Mouse (Mus musculus) myocyte (in vitro differentiated cells): Measurements from ENCODE around the gene Zfp27. TPM values are rescaled to one million over a fixed set of nuclear protein-coding genes. Genes with fewer than 3 reads are reported as not detected.
A peak's percentile ranks its signal among the peaks of the same experiment; 100 is the strongest.

Experiments used
- H3K27me3 ChIP-seq: one replicate; pipeline ENCODE4 v1.6.1; 2011; ENCODE audit not compliant: control insufficient read depth, insufficient read depth, insufficient read length
- H3K36me3 ChIP-seq: one replicate; pipeline ENCODE4 v1.6.1; 2011; ENCODE audit not compliant: control insufficient read depth, insufficient read depth
- H3K4me2 ChIP-seq: one replicate; pipeline ENCODE4 v1.6.1; 2011; ENCODE audit warnings: low read depth, control low read depth
- H3K4me3 ChIP-seq: one replicate; pipeline ENCODE4 v1.5.1; 2011; ENCODE audit warnings: mild to moderate bottlenecking, control low read depth, moderate library complexity
- H3K79me2 ChIP-seq: one replicate; pipeline ENCODE4 v1.6.1; 2011; ENCODE audit not compliant: control insufficient read depth, insufficient read depth
- H3ac ChIP-seq: one replicate; pipeline ENCODE4 v1.6.1; 2011; ENCODE audit not compliant: control insufficient read depth, insufficient read length
- CEBPB ChIP-seq: IDR thresholded peaks from 2 replicates; pipeline ENCODE4 v1.6.1; 2011; ENCODE audit warnings: mild to moderate bottlenecking, moderate library complexity; ENCODE audit not compliant: poor library complexity, insufficient read depth, severe bottlenecking
- E2F4 ChIP-seq: IDR thresholded peaks from one replicate; pipeline ENCODE4 v1.6.1; 2011; ENCODE audit warnings: mild to moderate bottlenecking, control low read depth, moderate library complexity; ENCODE audit not compliant: insufficient read depth
- MAX ChIP-seq: IDR thresholded peaks from one replicate; pipeline ENCODE4 v1.6.1; 2011; ENCODE audit warnings: low read depth, mild to moderate bottlenecking, control low read depth
- MYOD1 ChIP-seq, 3 experiments: IDR thresholded peaks; one replicate each; pipeline ENCODE4 v1.6.1; 2011; ENCODE audit warnings: control low read depth in 2 of 3, low read depth in 2 of 3, mild to moderate bottlenecking in 2 of 3, moderate library complexity in 1 of 3; ENCODE audit not compliant: insufficient read length in 2 of 3, control insufficient read depth in 1 of 3
- MYOG ChIP-seq, 3 experiments: IDR thresholded peaks; one replicate each; pipeline ENCODE4 v1.6.1; 2011; ENCODE audit warnings: control low read depth in 2 of 3, low read depth in 2 of 3, mild to moderate bottlenecking in 2 of 3; ENCODE audit not compliant: insufficient read length in 2 of 3, control insufficient read depth in 1 of 3, insufficient read depth in 1 of 3
- POLR2A ChIP-seq: IDR thresholded peaks from one replicate; pipeline ENCODE4 v1.6.1; 2011; ENCODE audit warnings: low read depth, mild to moderate bottlenecking, control low read depth, moderate library complexity; ENCODE audit not compliant: insufficient read length
- POLR2AphosphoS2 ChIP-seq: IDR thresholded peaks from one replicate; pipeline ENCODE4 v1.6.1; 2011; ENCODE audit warnings: low read depth, control low read depth; ENCODE audit not compliant: insufficient read length
- REST ChIP-seq: IDR thresholded peaks from one replicate; pipeline ENCODE4 v1.6.1; 2011; ENCODE audit warnings: mild to moderate bottlenecking, control low read depth, moderate library complexity; ENCODE audit not compliant: insufficient read depth, insufficient read length
- SRF ChIP-seq: IDR thresholded peaks from one replicate; pipeline ENCODE4 v1.6.1; 2011; ENCODE audit warnings: low read depth; ENCODE audit not compliant: control insufficient read depth, insufficient read length
- TCF12 ChIP-seq: IDR thresholded peaks from one replicate; pipeline ENCODE4 v1.6.1; 2011; ENCODE audit warnings: mild to moderate bottlenecking, control low read depth; ENCODE audit not compliant: poor library complexity, insufficient read depth, severe bottlenecking
- TCF3 ChIP-seq: IDR thresholded peaks from one replicate; pipeline ENCODE4 v1.6.1; 2011; ENCODE audit warnings: low read depth, control low read depth; ENCODE audit not compliant: insufficient read length
- USF1 ChIP-seq: IDR thresholded peaks from one replicate; pipeline ENCODE4 v1.6.1; 2011; ENCODE audit warnings: low read depth, mild to moderate bottlenecking, control low read depth, moderate library complexity
- polyA plus RNA-seq: library from polyadenylated mRNA; unstranded; fragments of >200 nt; fragmentation: generic; extraction: Trizol; gene quantifications from one replicate; pipeline ENCODE4 v1.2.1, GENCODE M21; 2012; ENCODE audit warnings: missing spikeins

The Zfp27 gene
- polyA plus RNA-seq, 1 experiment = 3.9 TPM

- Histone ChIP-seq H3K27me3 (no peaks in the 10 kb centered on the region), H3ac (no peak overlapping the region), H3K4me3 (no peak overlapping the region), H3K4me2 (no peak overlapping the region), H3K36me3 (peaks cover 17% of the 10 kb centered on the region), H3K79me2 (no peaks in the 10 kb centered on the region)
- TF ChIP-seq TCF3 (no peak), SRF (no peak), USF1 (no peak), CEBPB (no peak), MYOD1 (IDR thresholded peaks at IDR 0.05; ENCODE audit: control insufficient read depth in 1 of 3, insufficient read length in 2 of 3, low read depth in 2 of 3) (no peak), E2F4 (no peak), POLR2A (no peak), MAX (no peak), REST (no peak), TCF12 (no peak), POLR2AphosphoS2 (no peak), MYOG (IDR thresholded peaks at IDR 0.05; ENCODE audit: control insufficient read depth in 1 of 3, insufficient read depth in 1 of 3, insufficient read length in 2 of 3, low read depth in 2 of 3) (no peak)
These were observed 32.1 kb downstream of the Zfp27 start for GRCm38 (mm10) chr7:29874256-29874655.

GRCm38 (mm10) chr7:29861660-29862059 is 44.7 kb downstream of the Zfp27 start:
- Histone ChIP-seq H3K4me2 (no peak overlapping the region), H3ac (no peak overlapping the region), H3K4me3 (no peak overlapping the region), H3K36me3 (no peaks in the 10 kb centered on the region), H3K27me3 (no peaks in the 10 kb centered on the region), H3K79me2 (peaks cover 8% of the 10 kb centered on the region)
- TF ChIP-seq SRF (no peak), POLR2AphosphoS2 (no peak), TCF3 (no peak), E2F4 (no peak), MAX (no peak), CEBPB (no peak), REST (no peak), TCF12 (no peak)

DNA sequence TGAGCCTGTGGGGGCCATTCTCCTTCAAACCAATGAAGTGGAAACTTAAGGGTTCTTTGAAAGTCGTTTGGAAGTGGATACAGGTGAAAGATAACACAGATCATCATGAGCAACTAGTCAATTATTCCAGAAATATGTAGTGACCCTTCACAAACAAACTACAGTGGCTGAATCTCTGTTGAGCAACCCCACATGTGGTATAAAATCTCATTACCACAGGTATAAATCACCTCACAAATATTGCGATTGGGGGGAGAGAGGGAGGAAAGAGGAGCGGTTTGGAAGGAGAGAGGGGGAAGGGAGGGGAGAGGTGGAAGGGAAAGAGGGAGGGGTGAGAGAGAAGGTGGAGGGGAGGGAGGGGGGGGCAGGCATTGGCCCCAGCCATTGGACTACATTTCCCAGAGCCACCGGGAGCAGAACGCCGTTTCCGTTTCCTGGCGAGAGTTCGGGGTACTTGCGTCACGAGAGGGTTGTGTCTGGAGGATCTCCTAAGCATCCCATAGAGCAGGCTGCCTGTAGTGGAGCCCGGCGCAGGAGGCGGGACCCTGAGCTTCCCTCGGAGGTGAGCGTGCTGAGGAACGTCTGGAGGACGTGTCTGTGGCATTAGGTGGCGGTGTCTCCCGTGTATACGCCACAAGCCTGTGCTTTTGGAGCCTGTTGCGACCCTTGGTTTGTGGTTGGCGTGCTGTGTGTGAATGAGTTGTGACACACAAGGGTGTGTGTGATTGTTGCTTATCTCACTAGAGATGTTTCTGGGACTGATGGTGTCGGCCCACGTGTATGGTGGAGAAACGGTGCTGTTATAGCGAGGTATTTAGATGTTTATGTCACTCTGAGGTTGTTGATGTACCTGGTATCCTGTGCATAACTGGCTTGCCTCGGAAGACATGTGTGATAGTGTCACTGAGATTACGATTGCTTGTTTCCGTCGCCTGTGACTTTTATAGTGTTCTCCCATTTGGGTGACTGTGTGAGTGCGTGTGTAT is 46.5 kb downstream of the Zfp27 start, which contains the start of gene Zfp420:
Zfp420 (plus strand) TSS at position 448 of the 986 bp plus-strand sequence.
- TF ChIP-seq E2F4 (no peak), USF1 (peak; percentile 21), MAX (no peak), MYOD1 (IDR thresholded peaks at IDR 0.05; ENCODE audit: control insufficient read depth in 1 of 3, insufficient read length in 2 of 3, low read depth in 2 of 3) (no peak), TCF12 (no peak), POLR2AphosphoS2 (peak; percentile 83), TCF3 (no peak), REST (no peak), CEBPB (no peak), SRF (no peak), POLR2A (peak; percentile 94), MYOG (IDR thresholded peaks at IDR 0.05; ENCODE audit: control insufficient read depth in 1 of 3, insufficient read depth in 1 of 3, insufficient read length in 2 of 3, low read depth in 2 of 3) (no peak)
- H3K79me2 ChIP-seq = peaks cover 8% of the 10 kb centered on the region
- H3ac ChIP-seq = peak within 1 kb of the TSS; percentile 8
- H3K36me3 ChIP-seq = no peaks in the 10 kb centered on the region
- peak within 1 kb of the TSS; percentile 91 for H3K4me2 ChIP-seq
- no peaks in the 10 kb centered on the region for H3K27me3 ChIP-seq
- H3K4me3 ChIP-seq = peak within 1 kb of the TSS; percentile 33

DNA sequence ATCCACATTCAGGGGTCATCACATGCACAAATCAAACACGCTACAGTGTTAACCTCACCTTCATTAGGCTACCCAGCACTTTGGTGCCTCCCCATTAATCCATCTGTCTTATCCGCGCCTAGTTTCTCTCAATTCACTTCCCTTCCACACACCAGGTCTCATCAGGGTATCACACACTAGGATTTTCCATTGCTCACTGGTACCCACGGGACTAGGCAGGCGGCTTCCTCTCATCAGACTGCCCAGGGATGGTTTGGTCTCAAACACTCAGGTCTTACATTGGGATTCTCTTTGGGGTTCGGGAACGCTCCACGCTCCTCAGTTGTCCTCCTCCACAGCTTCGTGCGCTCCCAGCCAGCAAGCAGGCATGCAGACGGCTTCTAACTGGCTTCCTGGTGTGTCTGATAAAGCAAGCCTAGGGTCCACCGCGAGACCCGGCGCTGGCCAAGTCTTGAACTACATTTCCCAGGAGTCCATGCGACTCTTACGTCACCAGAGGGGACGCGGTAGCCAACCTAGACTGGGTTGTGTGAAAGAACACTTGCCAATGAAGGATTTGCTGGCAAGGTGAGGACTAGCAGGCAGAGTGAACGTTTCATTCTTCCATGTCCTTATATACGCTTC is 53.0 kb downstream of the Zfp27 start, which contains the start of gene Zfp940:
Zfp940 (minus strand) TSS at position 451 of the 624 bp plus-strand sequence.
- no peak within 1 kb of the TSS for H3ac ChIP-seq
- H3K4me2 ChIP-seq = peak within 1 kb of the TSS; percentile 79
- H3K36me3 ChIP-seq = no peaks in the 10 kb centered on the region
- H3K27me3 ChIP-seq = no peaks in the 10 kb centered on the region
- no peak for TF ChIP-seq POLR2AphosphoS2
- H3K4me3 ChIP-seq = peak within 1 kb of the TSS; percentile 27
- no peaks in the 10 kb centered on the region for H3K79me2 ChIP-seq

DNA sequence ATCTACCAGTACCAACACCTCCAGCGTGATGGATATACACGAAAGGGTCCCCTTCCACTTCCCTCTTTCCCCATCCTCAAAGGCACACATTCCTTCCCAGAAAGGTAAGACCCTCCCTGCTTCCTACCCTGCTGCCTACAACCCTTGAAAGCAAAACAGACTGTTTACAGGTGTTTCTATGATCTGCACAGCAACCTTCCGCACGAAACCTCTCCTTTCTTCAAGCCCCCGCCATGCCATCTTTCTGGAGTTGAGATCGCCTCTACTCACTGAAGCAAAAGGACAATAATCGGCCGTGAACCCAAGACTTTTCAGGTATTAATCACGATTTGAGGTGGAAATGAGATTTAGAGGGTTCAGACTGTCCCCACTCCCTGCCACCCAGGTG is 53.5 kb downstream of the Zfp27 start:
- Histone ChIP-seq H3K4me2 (peak overlapping the region; percentile 79), H3K27me3 (no peaks in the 10 kb centered on the region), H3K79me2 (no peaks in the 10 kb centered on the region), H3K4me3 (peak overlapping the region; percentile 27), H3ac (no peak overlapping the region), H3K36me3 (no peaks in the 10 kb centered on the region)
- TF ChIP-seq REST (no peak), POLR2A (no peak), TCF3 (no peak), MYOD1 (IDR thresholded peaks at IDR 0.05; ENCODE audit: control insufficient read depth in 1 of 3, insufficient read length in 2 of 3, low read depth in 2 of 3) (no peak), POLR2AphosphoS2 (no peak), MAX (no peak), MYOG (IDR thresholded peaks at IDR 0.05; ENCODE audit: control insufficient read depth in 1 of 3, insufficient read depth in 1 of 3, insufficient read length in 2 of 3, low read depth in 2 of 3) (no peak), SRF (no peak), CEBPB (no peak), E2F4 (no peak), USF1 (no peak), TCF12 (no peak)
